Mouse (Mus musculus): ENCODE data around the gene Sipa1l1. TPM values are rescaled to one million over a fixed set of nuclear protein-coding genes. Genes with fewer than 3 reads are reported as not detected.

Sipa1l1 gene
- polyA plus RNA-seq, 2 experiments, result 2.6 to 2.7 TPM

DNA sequence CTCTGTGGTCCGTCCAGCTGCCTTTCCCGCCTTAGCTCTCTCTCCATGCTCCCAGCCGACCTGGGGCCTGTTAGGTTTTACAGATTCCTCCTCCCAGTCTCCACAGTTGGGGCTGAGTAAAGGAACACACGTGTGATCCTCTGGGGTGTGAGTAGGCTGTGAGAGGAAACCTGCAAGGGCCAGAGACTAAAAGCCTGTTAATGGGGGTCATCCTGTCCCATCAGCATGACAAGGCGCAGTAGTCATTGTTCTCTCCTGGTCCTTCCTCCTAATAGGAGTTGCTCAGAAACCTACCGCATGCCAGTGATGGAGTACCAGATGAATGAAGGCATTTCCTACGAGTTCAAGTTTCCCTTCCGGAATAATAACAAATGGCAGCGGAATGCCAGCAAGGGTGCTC lies 233.5 kb downstream of the Sipa1l1 start:
- no peak overlapping the region for H3K4me2 ChIP-seq (ENCODE audit: low read depth)
- DNase-seq (ENCODE audit: low read depth in 3 of 3, low spot score in 3 of 3), result no peak
- WGBS (ENCODE audit: insufficient replicate concordance), result 71% methylated on average over 9 of the region's 9 CpGs
- H3K27me3 ChIP-seq (ENCODE audit: control insufficient read depth, insufficient read depth, low read length), result no peaks in the 10 kb centered on the region
- H3K9ac ChIP-seq (replicated peaks), result no peak overlapping the region
- H3K4me1 ChIP-seq (replicated peaks; ENCODE audit: control insufficient read depth in 2 of 2, insufficient read depth in 2 of 2, low read length in 1 of 2), result no peaks in the 10 kb centered on the region; a peak in 1 of 4 replicates
- no peaks in the 10 kb centered on the region for H3K9me3 ChIP-seq (ENCODE audit: control insufficient read depth, low read length)
- H3K4me3 ChIP-seq (ENCODE audit: insufficient read depth in 1 of 2, low read depth in 2 of 2, low read length in 2 of 2), result no peak overlapping the region
- no peak for ATAC-seq (ENCODE audit: insufficient read depth)
- TF ChIP-seq CTCF (IDR thresholded peaks at IDR 0.05; ENCODE audit: low read depth) (no peak), EP300 (IDR thresholded peaks at IDR 0.05; ENCODE audit: low read depth) (no peak)
- no peak overlapping the region for H3K27ac ChIP-seq
- no peaks in the 10 kb centered on the region for H3K36me3 ChIP-seq (replicated peaks; ENCODE audit: control insufficient read depth, insufficient read depth, low read depth)

DNA sequence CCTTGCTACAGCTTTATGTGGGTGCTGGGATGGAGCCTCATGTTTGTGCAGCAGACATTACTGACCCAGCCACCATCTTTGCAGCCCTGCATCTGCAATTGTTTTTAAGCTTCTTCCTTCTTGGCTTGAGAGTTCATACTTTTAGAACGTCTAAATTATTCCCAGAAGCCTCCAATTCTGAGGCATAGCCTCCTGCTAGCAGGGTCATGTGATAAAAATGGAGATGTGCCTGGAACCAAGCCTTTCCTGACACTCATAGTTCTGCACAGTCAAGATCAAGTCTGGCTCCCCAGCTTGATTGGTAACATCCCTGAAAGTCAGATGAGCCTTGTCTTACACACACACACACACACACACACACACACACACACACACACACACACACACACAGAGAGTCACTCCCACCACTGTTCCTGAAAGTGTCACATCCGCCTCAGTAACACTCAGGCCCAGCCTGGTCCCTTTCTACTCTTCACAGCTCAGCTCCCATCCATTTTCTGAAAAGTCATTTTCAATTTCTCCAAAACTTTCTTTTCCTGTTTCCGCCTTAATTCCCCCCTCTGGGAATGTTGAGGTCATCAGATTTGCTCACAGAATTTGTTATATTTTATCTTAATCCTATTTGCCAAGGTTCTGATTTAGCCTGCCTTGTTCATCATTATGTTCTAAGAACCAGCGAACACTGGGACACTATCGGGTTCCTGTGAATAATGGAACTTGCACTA lies 238.6 kb downstream of the Sipa1l1 start:
- Histone ChIP-seq H3K9me3 (ENCODE audit: control insufficient read depth, low read length) (no peaks in the 10 kb centered on the region), H3K4me1 (replicated peaks; ENCODE audit: control insufficient read depth in 2 of 2, insufficient read depth in 2 of 2, low read length in 1 of 2) (peaks cover 0 to 4% of the 10 kb centered on the region in 2 experiments; a peak in 1 of 4 replicates), H3K36me3 (replicated peaks; ENCODE audit: control insufficient read depth, insufficient read depth, low read depth) (no peaks in the 10 kb centered on the region), H3K27ac (no peak overlapping the region), H3K27me3 (ENCODE audit: control insufficient read depth, insufficient read depth, low read length) (no peaks in the 10 kb centered on the region), H3K4me3 (ENCODE audit: insufficient read depth in 1 of 2, low read depth in 2 of 2, low read length in 2 of 2) (no peak overlapping the region), H3K9ac (replicated peaks) (no peak overlapping the region), H3K4me2 (ENCODE audit: low read depth) (no peak overlapping the region)
- DNase-seq (ENCODE audit: low read depth in 3 of 3, low spot score in 3 of 3) (no peak), ATAC-seq (ENCODE audit: insufficient read depth) (no peak)
- TF ChIP-seq CTCF (IDR thresholded peaks at IDR 0.05; ENCODE audit: low read depth) (no peak), EP300 (IDR thresholded peaks at IDR 0.05; ENCODE audit: low read depth) (no peak)
- WGBS (ENCODE audit: insufficient replicate concordance), result 62% methylated on average over 5 of the region's 5 CpGs

DNA sequence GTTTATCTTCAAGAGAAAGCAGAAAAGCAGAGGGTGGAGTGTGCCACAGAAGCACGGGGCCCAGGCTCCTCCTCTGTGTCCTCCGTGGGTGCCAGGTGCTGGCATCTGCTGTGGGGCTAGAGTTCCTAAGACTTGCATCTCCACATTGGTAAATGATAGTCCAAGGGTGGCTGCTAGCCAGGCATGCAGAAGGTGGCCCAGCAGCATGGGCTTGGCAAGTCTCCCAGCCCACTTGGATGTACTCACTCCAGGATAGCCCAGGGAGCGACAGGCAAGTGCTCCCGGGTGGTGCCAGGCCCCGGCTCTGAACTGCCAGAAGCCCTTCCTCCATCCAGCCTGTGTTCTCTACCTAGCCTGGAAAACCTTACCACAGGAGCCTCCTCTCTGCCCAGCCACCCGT lies 239.4 kb downstream of the Sipa1l1 start:
- 75% methylated on average over 6 of the region's 6 CpGs for WGBS (ENCODE audit: insufficient replicate concordance)
- no peak overlapping the region for H3K4me3 ChIP-seq (ENCODE audit: insufficient read depth in 1 of 2, low read depth in 2 of 2, low read length in 2 of 2)
- no peak overlapping the region for H3K4me2 ChIP-seq (ENCODE audit: low read depth)
- TF ChIP-seq EP300 (IDR thresholded peaks at IDR 0.05; ENCODE audit: low read depth) (no peak), CTCF (IDR thresholded peaks at IDR 0.05; ENCODE audit: low read depth) (no peak)
- no peak for DNase-seq (ENCODE audit: low read depth in 3 of 3, low spot score in 3 of 3)
- ATAC-seq (ENCODE audit: insufficient read depth), result no peak
- H3K9ac ChIP-seq (replicated peaks), result no peak overlapping the region
- H3K9me3 ChIP-seq (ENCODE audit: control insufficient read depth, low read length), result no peaks in the 10 kb centered on the region
- no peaks in the 10 kb centered on the region for H3K27me3 ChIP-seq (ENCODE audit: control insufficient read depth, insufficient read depth, low read length)
- H3K27ac ChIP-seq, result no peak overlapping the region
- peaks cover 0 to 4% of the 10 kb centered on the region in 2 experiments; a peak in 1 of 4 replicates for H3K4me1 ChIP-seq (replicated peaks; ENCODE audit: control insufficient read depth in 2 of 2, insufficient read depth in 2 of 2, low read length in 1 of 2)
- H3K36me3 ChIP-seq (replicated peaks; ENCODE audit: control insufficient read depth, insufficient read depth, low read depth), result no peaks in the 10 kb centered on the region

DNA sequence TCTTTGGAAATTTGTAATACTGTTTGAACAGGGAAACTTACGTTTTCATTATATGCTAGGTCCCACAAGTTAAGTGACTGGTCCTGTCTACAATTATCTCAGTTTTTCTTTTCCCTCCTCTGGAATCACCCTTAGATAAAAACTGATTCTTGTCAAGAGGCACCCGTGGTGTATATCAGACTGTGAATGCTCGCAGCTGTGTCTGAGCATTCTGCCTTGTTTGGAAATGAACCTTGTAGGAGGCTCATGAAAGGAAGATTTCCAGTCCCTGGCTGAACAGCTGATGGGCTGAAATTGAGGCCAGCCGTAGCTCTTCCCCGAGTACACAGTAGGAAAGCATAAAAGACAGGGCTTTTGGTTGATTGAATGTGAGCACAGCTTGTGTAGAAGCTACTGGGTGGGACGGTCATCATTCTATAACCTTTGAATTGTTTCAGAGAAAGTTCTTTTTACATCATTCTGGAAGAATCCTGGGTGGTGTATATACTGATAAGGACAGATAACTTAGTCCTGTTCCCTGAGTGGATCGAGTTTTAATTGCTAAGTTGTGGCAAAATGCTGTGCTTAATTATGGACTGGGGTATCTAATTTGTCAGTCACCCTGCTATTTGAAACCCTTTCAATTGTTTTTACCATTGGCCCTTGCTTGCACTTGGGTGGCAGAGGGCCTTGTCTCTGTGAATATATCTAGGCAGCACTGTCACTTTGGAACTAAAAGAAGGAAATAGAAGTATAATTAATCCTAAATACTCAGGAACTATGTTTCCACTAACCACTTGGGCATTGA lies 240.8 kb downstream of the Sipa1l1 start:
- 60% methylated on average over 7 of the region's 7 CpGs for WGBS (ENCODE audit: insufficient replicate concordance)
- DNase-seq (ENCODE audit: low read depth in 3 of 3, low spot score in 3 of 3) (no peak), ATAC-seq (ENCODE audit: insufficient read depth) (no peak)
- H3K4me3 ChIP-seq (ENCODE audit: insufficient read depth in 1 of 2, low read depth in 2 of 2, low read length in 2 of 2), result no peak overlapping the region
- H3K9ac ChIP-seq (replicated peaks), result no peak overlapping the region
- no peaks in the 10 kb centered on the region for H3K9me3 ChIP-seq (ENCODE audit: control insufficient read depth, low read length)
- H3K4me1 ChIP-seq (replicated peaks; ENCODE audit: control insufficient read depth in 2 of 2, insufficient read depth in 2 of 2, low read length in 1 of 2), result peaks cover 0 to 4% of the 10 kb centered on the region in 2 experiments; a peak in 1 of 4 replicates
- H3K36me3 ChIP-seq (replicated peaks; ENCODE audit: control insufficient read depth, insufficient read depth, low read depth), result no peaks in the 10 kb centered on the region
- TF ChIP-seq EP300 (IDR thresholded peaks at IDR 0.05; ENCODE audit: low read depth) (no peak), CTCF (IDR thresholded peaks at IDR 0.05; ENCODE audit: low read depth) (no peak)
- H3K27ac ChIP-seq, result no peak overlapping the region
- no peak overlapping the region for H3K4me2 ChIP-seq (ENCODE audit: low read depth)
- H3K27me3 ChIP-seq (ENCODE audit: control insufficient read depth, insufficient read depth, low read length), result no peaks in the 10 kb centered on the region
